Mouse (Mus musculus): Measurements from ENCODE around the gene Pck1. TPM values are rescaled to one million over a fixed set of nuclear protein-coding genes. Genes with fewer than 3 reads are reported as not detected.

The Pck1 gene
- total RNA-seq, 2 experiments from 2014 or later: 1.9 TPM; not detected in 1

GRCm38 (mm10) chr2:173145808-173146207 lies 7.0 kb upstream of the Pck1 start:
- ATAC-seq (replicated peaks; ENCODE audit: low FRiP score, poor library complexity, severe bottlenecking): no peak

GRCm38 (mm10) chr2:173146728-173147127 lies 6.1 kb upstream of the Pck1 start:
- no peak for ATAC-seq (replicated peaks; ENCODE audit: low FRiP score, poor library complexity, severe bottlenecking)

- ATAC-seq (replicated peaks; ENCODE audit: low FRiP score, poor library complexity, severe bottlenecking): no peak
Observed at GRCm38 (mm10) chr2:173148001-173148400, 4.8 kb upstream of the Pck1 start.

GRCm38 (mm10) chr2:173151352-173151751 lies 1.5 kb upstream of the Pck1 start:
- ATAC-seq (replicated peaks; ENCODE audit: low FRiP score, poor library complexity, severe bottlenecking): no peak

- no peak for ATAC-seq (replicated peaks; ENCODE audit: low FRiP score, poor library complexity, severe bottlenecking)
Observed at GRCm38 (mm10) chr2:173151784-173152284, 1.0 kb upstream of the Pck1 start.

- no peak for ATAC-seq (replicated peaks; ENCODE audit: low FRiP score, poor library complexity, severe bottlenecking)
Observed at GRCm38 (mm10) chr2:173153266-173153665, 418 bp downstream of the Pck1 start.

- no peak for ATAC-seq (replicated peaks; ENCODE audit: low FRiP score, poor library complexity, severe bottlenecking)
Observed at GRCm38 (mm10) chr2:173154513-173154912, 1.7 kb downstream of the Pck1 start.

GRCm38 (mm10) chr2:173154962-173155361 lies 2.1 kb downstream of the Pck1 start:
- no peak for ATAC-seq (replicated peaks; ENCODE audit: low FRiP score, poor library complexity, severe bottlenecking)

GRCm38 (mm10) chr2:173155907-173156306 lies 3.1 kb downstream of the Pck1 start:
- no peak for ATAC-seq (replicated peaks; ENCODE audit: low FRiP score, poor library complexity, severe bottlenecking)

GRCm38 (mm10) chr2:173156923-173157322 lies 4.1 kb downstream of the Pck1 start:
- no peak for ATAC-seq (replicated peaks; ENCODE audit: low FRiP score, poor library complexity, severe bottlenecking)

- ATAC-seq (replicated peaks; ENCODE audit: low FRiP score, poor library complexity, severe bottlenecking): no peak
Observed at GRCm38 (mm10) chr2:173157376-173157775, 4.5 kb downstream of the Pck1 start.

- ATAC-seq (replicated peaks; ENCODE audit: low FRiP score, poor library complexity, severe bottlenecking): no peak
Observed at GRCm38 (mm10) chr2:173157871-173158270, 5.0 kb downstream of the Pck1 start.

GRCm38 (mm10) chr2:173158390-173159055 lies 5.7 kb downstream of the Pck1 start:
- ATAC-seq (replicated peaks; ENCODE audit: low FRiP score, poor library complexity, severe bottlenecking): no peak

GRCm38 (mm10) chr2:173159354-173160311 lies 6.8 kb downstream of the Pck1 start:
- ATAC-seq (replicated peaks; ENCODE audit: low FRiP score, poor library complexity, severe bottlenecking): 0 out of 2 replicates have a peak, but pooled peaks have one; percentile 67

- ATAC-seq (replicated peaks; ENCODE audit: low FRiP score, poor library complexity, severe bottlenecking): no peak
Observed at GRCm38 (mm10) chr2:173163380-173163779, 10.5 kb downstream of the Pck1 start.

- no peak for ATAC-seq (replicated peaks; ENCODE audit: low FRiP score, poor library complexity, severe bottlenecking)
Observed at GRCm38 (mm10) chr2:173164358-173164757, 11.5 kb downstream of the Pck1 start.

GRCm38 (mm10) chr2:173164946-173165345 lies 12.1 kb downstream of the Pck1 start:
- no peak for ATAC-seq (replicated peaks; ENCODE audit: low FRiP score, poor library complexity, severe bottlenecking)

- no peak for ATAC-seq (replicated peaks; ENCODE audit: low FRiP score, poor library complexity, severe bottlenecking)
Observed at GRCm38 (mm10) chr2:173165357-173165756, 12.5 kb downstream of the Pck1 start.

- ATAC-seq (replicated peaks; ENCODE audit: low FRiP score, poor library complexity, severe bottlenecking): no peak
Observed at GRCm38 (mm10) chr2:173168411-173168851, 15.6 kb downstream of the Pck1 start.

- ATAC-seq (replicated peaks; ENCODE audit: low FRiP score, poor library complexity, severe bottlenecking): no peak
Observed at GRCm38 (mm10) chr2:173170081-173170480, 17.2 kb downstream of the Pck1 start.

GRCm38 (mm10) chr2:173170715-173171114 lies 17.9 kb downstream of the Pck1 start:
- ATAC-seq (replicated peaks; ENCODE audit: low FRiP score, poor library complexity, severe bottlenecking): peak; percentile 42; the same call in 1 of the 2 replicates
